Mouse (Mus musculus): ENCODE data around the gene Lax1. TPM values are rescaled to one million over a fixed set of nuclear protein-coding genes. Genes with fewer than 3 reads are reported as not detected.

Lax1 gene
- polyA plus RNA-seq, 1 experiment from 2014 or later = 0.25 TPM

DNA sequence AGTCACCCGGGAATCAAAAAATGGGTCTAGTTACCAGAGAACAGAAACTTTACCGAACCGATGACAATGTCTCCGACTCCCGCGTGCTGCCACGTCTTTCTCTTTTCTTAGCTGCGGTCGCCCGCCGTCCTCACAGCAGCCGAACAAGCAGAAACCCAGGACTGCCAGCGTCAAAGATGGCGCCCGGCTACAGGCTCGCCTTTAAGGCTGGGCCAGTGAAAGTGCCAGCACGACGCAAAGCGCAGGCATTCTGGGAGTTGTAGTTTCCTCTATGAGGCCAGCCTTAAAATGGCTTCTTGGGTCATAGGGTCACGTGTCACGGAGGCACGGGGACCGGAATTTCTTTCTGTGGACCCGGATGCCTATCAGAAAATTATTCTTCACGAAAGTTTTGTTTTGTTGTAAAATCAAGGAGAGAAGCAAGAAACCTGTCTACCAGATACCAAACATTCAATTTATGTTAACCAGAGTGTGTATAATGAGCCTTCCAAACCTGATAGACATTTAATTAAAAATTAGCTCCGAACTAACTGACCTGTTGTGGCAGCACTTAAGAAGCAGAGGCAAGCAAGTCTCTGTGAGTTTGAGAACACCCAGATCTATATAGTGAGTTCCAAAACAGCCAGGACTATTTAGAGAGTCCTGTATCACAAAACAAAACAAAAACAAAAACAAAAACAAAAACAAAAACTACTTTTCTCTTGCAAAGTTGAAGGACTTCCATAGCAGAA lies 28.5 kb downstream of the Lax1 start, which contains the start of gene Gm38394:
Gene Gm38394 (minus strand): TSS at position 116 of the 731 bp plus-strand sequence.
- H3K4me1 ChIP-seq (ENCODE audit: insufficient read depth) = peaks cover 25% of the 10 kb centered on the region
- H3K4me3 ChIP-seq (ENCODE audit: low read depth, low read length) = peak within 1 kb of the TSS; percentile 81
- peak within 1 kb of the TSS; percentile 92 for H3K9ac ChIP-seq
- peaks cover 33% of the 10 kb centered on the region for H3K36me3 ChIP-seq (ENCODE audit: insufficient read depth)
- WGBS = 2% methylated on average over 26 of the region's 26 CpGs
- no peak for TF ChIP-seq CTCF (IDR thresholded peaks at IDR 0.05; ENCODE audit: low read depth)
- peak; percentile 99 for DNase-seq
- no peaks in the 10 kb centered on the region for H3K27me3 ChIP-seq (ENCODE audit: insufficient read depth, low read length)
- H3K4me2 ChIP-seq = peak within 1 kb of the TSS; percentile 94
- peak within 1 kb of the TSS; percentile 96 for H3K27ac ChIP-seq (ENCODE audit: low read depth)
- peak; percentile 98 for ATAC-seq (ENCODE audit: insufficient read depth)
- no peaks in the 10 kb centered on the region for H3K9me3 ChIP-seq (ENCODE audit: low read depth, low read length)

DNA sequence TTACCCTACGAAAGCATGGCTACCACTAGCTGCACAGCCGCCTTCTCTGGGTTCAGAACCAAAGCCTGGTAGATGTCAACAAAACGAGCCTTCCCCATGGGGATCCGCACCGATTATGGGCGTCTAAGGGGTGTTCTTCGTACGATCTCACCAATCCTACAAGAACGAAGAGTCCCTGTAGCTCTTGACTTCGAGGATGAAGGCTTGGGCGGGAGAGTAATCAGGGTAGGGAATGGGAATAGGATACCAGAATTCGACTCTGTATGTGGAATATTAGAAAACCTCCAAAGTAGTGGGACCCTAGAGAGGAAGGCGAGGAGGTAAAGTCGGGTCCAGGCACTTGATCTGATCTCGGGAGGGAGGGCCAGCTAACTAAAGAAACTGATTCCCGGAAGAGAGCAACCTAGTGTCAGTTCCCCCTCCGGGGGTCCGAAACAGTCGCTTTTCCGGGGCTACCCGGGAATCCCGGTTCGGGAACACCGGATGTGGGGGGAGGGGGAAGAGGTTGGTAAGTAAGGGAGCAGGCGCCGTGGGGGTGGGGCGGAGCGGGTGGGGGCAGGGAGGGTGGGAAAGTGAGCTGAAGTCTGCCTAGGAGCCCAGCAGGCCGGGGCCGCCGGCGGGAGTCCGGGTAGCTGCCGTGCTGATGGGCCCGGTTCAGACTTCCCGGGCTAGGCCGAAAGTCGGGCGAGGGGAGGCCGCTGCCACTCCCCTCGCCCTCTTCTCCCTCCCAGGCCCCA lies 29.3 kb downstream of the Lax1 start, which contains the start of gene Zbed6:
Gene Zbed6 (minus strand): TSS at position 420 of the 737 bp plus-strand sequence.
- H3K27ac ChIP-seq (ENCODE audit: low read depth) = peak within 1 kb of the TSS; percentile 96

GRCm38 (mm10) chr1:133658878-133659277 lies 31.0 kb downstream of the Lax1 start:
- ATAC-seq (ENCODE audit: insufficient read depth) (no peak), DNase-seq (peak; percentile 16)
- Histone ChIP-seq H3K36me3 (ENCODE audit: insufficient read depth) (peaks cover 40% of the 10 kb centered on the region), H3K27me3 (ENCODE audit: insufficient read depth, low read length) (no peaks in the 10 kb centered on the region), H3K4me1 (ENCODE audit: insufficient read depth) (peaks cover 25% of the 10 kb centered on the region), H3K9ac (no peak overlapping the region), H3K9me3 (ENCODE audit: low read depth, low read length) (no peaks in the 10 kb centered on the region), H3K4me2 (peak overlapping the region; percentile 94), H3K4me3 (ENCODE audit: low read depth, low read length) (no peak overlapping the region), H3K27ac (ENCODE audit: low read depth) (no peak overlapping the region)
- no peak for TF ChIP-seq CTCF (IDR thresholded peaks at IDR 0.05; ENCODE audit: low read depth)
- WGBS = 72% methylated on average over 3 of the region's 3 CpGs

More for the DNA sequence above, 29.3 kb downstream of the Lax1 start, which contains the start of gene Zbed6:
- H3K36me3 ChIP-seq (ENCODE audit: insufficient read depth) = peaks cover 38% of the 10 kb centered on the region
- no peaks in the 10 kb centered on the region for H3K9me3 ChIP-seq (ENCODE audit: low read depth, low read length)
- under 1% methylated on average over 41 of the region's 41 CpGs for WGBS
- H3K4me3 ChIP-seq (ENCODE audit: low read depth, low read length) = peak within 1 kb of the TSS; percentile 81
- H3K4me1 ChIP-seq (ENCODE audit: insufficient read depth) = peaks cover 25% of the 10 kb centered on the region
- DNase-seq (peak; percentile 80), ATAC-seq (ENCODE audit: insufficient read depth) (peak; percentile 78)
- H3K9ac ChIP-seq = peak within 1 kb of the TSS; percentile 92
- TF ChIP-seq CTCF (IDR thresholded peaks at IDR 0.05; ENCODE audit: low read depth) = no peak
- peak within 1 kb of the TSS; percentile 94 for H3K4me2 ChIP-seq
- H3K27me3 ChIP-seq (ENCODE audit: insufficient read depth, low read length) = no peaks in the 10 kb centered on the region

GRCm38 (mm10) chr1:133656811-133657210 lies 33.1 kb downstream of the Lax1 start:
- no peak overlapping the region for H3K4me3 ChIP-seq (ENCODE audit: low read depth, low read length)
- H3K36me3 ChIP-seq (ENCODE audit: insufficient read depth) = peaks cover 49% of the 10 kb centered on the region
- 51% methylated on average over 5 of the region's 5 CpGs for WGBS
- H3K27ac ChIP-seq (ENCODE audit: low read depth) = no peak overlapping the region
- ATAC-seq (ENCODE audit: insufficient read depth) (no peak), DNase-seq (no peak)
- no peak overlapping the region for H3K9ac ChIP-seq
- H3K4me2 ChIP-seq = peak overlapping the region; percentile 5; the same call in 1 of the 2 replicates
- peaks cover 25% of the 10 kb centered on the region for H3K4me1 ChIP-seq (ENCODE audit: insufficient read depth)
- no peaks in the 10 kb centered on the region for H3K27me3 ChIP-seq (ENCODE audit: insufficient read depth, low read length)
- H3K9me3 ChIP-seq (ENCODE audit: low read depth, low read length) = no peaks in the 10 kb centered on the region
- TF ChIP-seq CTCF (IDR thresholded peaks at IDR 0.05; ENCODE audit: low read depth) = no peak

GRCm38 (mm10) chr1:133653033-133653432 lies 36.9 kb downstream of the Lax1 start:
- WGBS = 90% methylated on average over 1 of the region's 1 CpGs
- no peak for TF ChIP-seq CTCF (IDR thresholded peaks at IDR 0.05; ENCODE audit: low read depth)
- Histone ChIP-seq H3K4me3 (ENCODE audit: low read depth, low read length) (no peak overlapping the region), H3K4me2 (no peak overlapping the region), H3K36me3 (ENCODE audit: insufficient read depth) (peaks cover 49% of the 10 kb centered on the region), H3K27me3 (ENCODE audit: insufficient read depth, low read length) (no peaks in the 10 kb centered on the region), H3K9ac (no peak overlapping the region), H3K4me1 (ENCODE audit: insufficient read depth) (peaks cover 9% of the 10 kb centered on the region; the same call in 1 of the 2 replicates), H3K27ac (ENCODE audit: low read depth) (no peak overlapping the region), H3K9me3 (ENCODE audit: low read depth, low read length) (no peaks in the 10 kb centered on the region)
- DNase-seq = no peak
- ATAC-seq (ENCODE audit: insufficient read depth) = no peak

DNA sequence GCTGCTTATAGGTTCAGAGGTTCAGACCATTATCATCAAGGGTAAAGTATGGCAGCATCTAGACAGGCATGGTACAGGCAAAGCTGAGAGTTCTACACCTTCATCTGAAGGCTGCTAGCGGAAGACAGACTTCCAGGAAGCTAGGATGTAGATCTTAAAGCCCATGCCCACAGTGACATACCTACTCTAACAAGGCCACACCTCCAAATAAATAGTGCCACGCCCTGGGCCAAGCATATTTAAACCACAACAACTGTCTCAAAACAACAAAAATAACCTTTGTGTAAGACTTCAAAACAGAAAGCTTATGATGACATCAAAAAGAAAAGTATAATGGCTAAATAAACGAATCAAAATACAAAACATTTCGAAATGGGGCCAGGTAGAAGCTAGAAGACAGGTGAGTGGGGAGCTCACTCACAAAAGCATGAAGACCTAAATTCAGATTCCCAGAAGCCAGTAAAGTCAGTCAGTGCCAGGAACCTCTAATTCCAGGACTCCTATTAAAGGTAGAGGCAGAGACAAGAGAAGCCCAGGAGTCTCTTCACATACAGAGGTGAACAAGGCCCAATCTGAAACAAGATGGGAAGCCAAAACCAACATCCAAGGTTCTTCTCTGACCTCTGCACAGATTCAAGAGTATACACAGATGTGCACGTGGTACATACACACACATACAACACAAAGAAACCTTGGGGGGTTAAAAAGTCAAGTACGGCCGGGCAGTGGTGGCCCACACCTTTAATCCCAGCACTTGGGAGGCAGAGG lies 39.4 kb downstream of the Lax1 start:
- no peak overlapping the region for H3K27ac ChIP-seq (ENCODE audit: low read depth)

More for the DNA sequence above, 39.4 kb downstream of the Lax1 start:
- ATAC-seq (ENCODE audit: insufficient read depth) (no peak), DNase-seq (no peak)
- 86% methylated on average over 7 of the region's 7 CpGs for WGBS
- H3K4me3 ChIP-seq (ENCODE audit: low read depth, low read length) = no peak overlapping the region
- peaks cover 50% of the 10 kb centered on the region for H3K36me3 ChIP-seq (ENCODE audit: insufficient read depth)
- H3K27me3 ChIP-seq (ENCODE audit: insufficient read depth, low read length) = no peaks in the 10 kb centered on the region
- no peak overlapping the region for H3K4me2 ChIP-seq
- no peaks in the 10 kb centered on the region for H3K9me3 ChIP-seq (ENCODE audit: low read depth, low read length)
- no peak for TF ChIP-seq CTCF (IDR thresholded peaks at IDR 0.05; ENCODE audit: low read depth)
- no peak overlapping the region for H3K9ac ChIP-seq
- H3K4me1 ChIP-seq (ENCODE audit: insufficient read depth) = no peaks in the 10 kb centered on the region

All from lung, embryonic 14.5 days (tissue).